Mouse (Mus musculus) CD4-positive helper T cell, adult 2 months (primary cell): ENCODE measurements around the gene Dusp22.

Source experiments
- DNase-seq: peaks from one replicate; pipeline ENCODE4 v3.0.0-alpha.2; 2012; ENCODE audit warnings: low read depth, missing footprints, low spot score

Gene Dusp22

GRCm38 (mm10) chr13:30669277-30669676 is 9.5 kb downstream of the Dusp22 start:
- DNase-seq = no peak

GRCm38 (mm10) chr13:30673878-30674277 is 14.1 kb downstream of the Dusp22 start:
- DNase-seq = no peak

GRCm38 (mm10) chr13:30678822-30679221 is 19.0 kb downstream of the Dusp22 start:
- no peak for DNase-seq

GRCm38 (mm10) chr13:30681866-30682265 is 22.1 kb downstream of the Dusp22 start:
- DNase-seq = peak; percentile 84

GRCm38 (mm10) chr13:30682328-30682727 is 22.5 kb downstream of the Dusp22 start:
- peak; percentile 8 for DNase-seq

GRCm38 (mm10) chr13:30684614-30685122 is 24.9 kb downstream of the Dusp22 start:
- no peak for DNase-seq

- DNase-seq = no peak
Measured at GRCm38 (mm10) chr13:30685957-30686356, 26.2 kb downstream of the Dusp22 start.

GRCm38 (mm10) chr13:30688035-30688616 is 28.3 kb downstream of the Dusp22 start:
- no peak for DNase-seq

GRCm38 (mm10) chr13:30689475-30689874 is 29.7 kb downstream of the Dusp22 start:
- DNase-seq = no peak

- DNase-seq = no peak
Measured at GRCm38 (mm10) chr13:30691441-30692292, 31.9 kb downstream of the Dusp22 start.

- peak; percentile 14 for DNase-seq
Measured at GRCm38 (mm10) chr13:30692644-30693385, 33.0 kb downstream of the Dusp22 start.

- DNase-seq = no peak
Measured at GRCm38 (mm10) chr13:30695232-30695631, 35.4 kb downstream of the Dusp22 start.

GRCm38 (mm10) chr13:30695890-30696289 is 36.1 kb downstream of the Dusp22 start:
- DNase-seq = no peak

- DNase-seq = no peak
Measured at GRCm38 (mm10) chr13:30697880-30698279, 38.1 kb downstream of the Dusp22 start.

GRCm38 (mm10) chr13:30702695-30703094 is 42.9 kb downstream of the Dusp22 start:
- DNase-seq = no peak

- no peak for DNase-seq
Measured at GRCm38 (mm10) chr13:30704246-30705095, 44.7 kb downstream of the Dusp22 start.

GRCm38 (mm10) chr13:30711066-30711465 is 51.3 kb downstream of the Dusp22 start:
- DNase-seq = no peak

GRCm38 (mm10) chr13:30711711-30712110 is 51.9 kb downstream of the Dusp22 start:
- DNase-seq = no peak

GRCm38 (mm10) chr13:30712280-30712679 is 52.5 kb downstream of the Dusp22 start:
- no peak for DNase-seq

- DNase-seq = no peak
Measured at GRCm38 (mm10) chr13:30713621-30714020, 53.8 kb downstream of the Dusp22 start.

- no peak for DNase-seq
Measured at GRCm38 (mm10) chr13:30714552-30714951, 54.8 kb downstream of the Dusp22 start.
